7 mouse cellular contexts compared by ENCODE assay signal in the genomic region with DNA sequence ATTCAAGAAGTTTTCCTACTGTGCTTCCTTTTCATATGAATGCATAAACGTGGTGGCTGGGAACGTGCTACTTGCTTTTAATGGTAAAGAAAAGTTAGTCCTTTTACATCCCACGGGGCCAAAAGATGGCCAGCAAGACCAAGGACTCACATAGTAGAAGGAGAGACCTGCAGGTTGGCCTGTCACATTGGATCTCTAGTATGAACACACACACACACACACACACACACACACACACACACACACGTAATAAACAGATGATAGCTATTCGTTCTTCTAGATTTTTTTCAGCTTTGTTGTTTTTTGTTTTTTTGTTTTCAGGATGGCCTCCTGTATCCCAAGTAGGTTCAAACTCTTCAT. TPM values are rescaled to one million over a fixed set of nuclear protein-coding genes. Genes with fewer than 3 reads are reported as not detected.
A peak's percentile ranks its signal among the peaks of the same experiment; 100 is the strongest.
DNase-seq lines count a peak whose midpoint lies in the region; ATAC-seq lines count a peak whose summit lies in the region.

No protein-coding gene starts in this region.

- no peaks in the 10 kb centered on the region for H3K27me3 ChIP-seq in megakaryocyte, embryonic 14.5 days (replicated peaks)
- H3K27me3 ChIP-seq in forebrain, embryonic 11.5 days (ENCODE audit: control insufficient read depth, insufficient read depth, low read length): no peaks in the 10 kb centered on the region
- no peaks in the 10 kb centered on the region for H3K27me3 ChIP-seq in limb, embryonic 13.5 days
- no peaks in the 10 kb centered on the region for H3K27me3 ChIP-seq in stomach, embryonic 15.5 days (replicated peaks)

- WGBS in forebrain, embryonic 11.5 days: 44% methylated on average over 5 of the region's 5 CpGs
- WGBS in limb, embryonic 13.5 days: 48% methylated on average over 5 of the region's 5 CpGs
- 41% methylated on average over 5 of the region's 5 CpGs for WGBS in stomach, embryonic 15.5 days

- peak overlapping the region; percentile 84 for H3K4me2 ChIP-seq in forebrain, embryonic 11.5 days (ENCODE audit: low read depth, low read length, severe bottlenecking)
- peak overlapping the region; percentile 76 for H3K4me2 ChIP-seq in limb, embryonic 13.5 days (replicated peaks)
- peak overlapping the region; percentile 75 for H3K4me2 ChIP-seq in stomach, embryonic 15.5 days

- peak overlapping the region; percentile 96 for H3K9ac ChIP-seq in forebrain, embryonic 11.5 days (ENCODE audit: low read length)
- H3K9ac ChIP-seq in limb, embryonic 13.5 days: peak overlapping the region; percentile 90
- peak overlapping the region; percentile 87; the same call in 1 of the 2 replicates for H3K9ac ChIP-seq in stomach, embryonic 15.5 days

- peaks cover 28% of the 10 kb centered on the region for H3K4me1 ChIP-seq in megakaryocyte, embryonic 14.5 days
- H3K4me1 ChIP-seq in forebrain, embryonic 11.5 days (replicated peaks; ENCODE audit: control insufficient read depth, insufficient read depth, low read length): peaks cover 10% of the 10 kb centered on the region; the same call in 1 of the 2 replicates
- H3K4me1 ChIP-seq in limb, embryonic 13.5 days: peaks cover 13% of the 10 kb centered on the region
- H3K4me1 ChIP-seq in stomach, embryonic 15.5 days: no peaks in the 10 kb centered on the region

- H3K4me3 ChIP-seq in megakaryocyte, embryonic 14.5 days (replicated peaks): peak overlapping the region; percentile 98
- peak overlapping the region; percentile 84 for H3K4me3 ChIP-seq in forebrain, embryonic 11.5 days (ENCODE audit: low read depth, low read length)
- H3K4me3 ChIP-seq in limb, embryonic 13.5 days: peak overlapping the region; percentile 83
- H3K4me3 ChIP-seq in stomach, embryonic 15.5 days (replicated peaks): peak overlapping the region; percentile 84

- H3K27ac ChIP-seq in forebrain, embryonic 11.5 days (ENCODE audit: low read depth, low read length): 0 out of 2 replicates have a peak overlapping the region, but pooled peaks have one; percentile 57
- peak overlapping the region; percentile 22; the same call in 1 of the 2 replicates for H3K27ac ChIP-seq in limb, embryonic 13.5 days
- peak overlapping the region; percentile 72 for H3K27ac ChIP-seq in stomach, embryonic 15.5 days

- H3K36me3 ChIP-seq in megakaryocyte, embryonic 14.5 days (replicated peaks; ENCODE audit: low read length): peaks cover 63% of the 10 kb centered on the region
- no peaks in the 10 kb centered on the region; the same call in 1 of the 2 replicates for H3K36me3 ChIP-seq in forebrain, embryonic 11.5 days (ENCODE audit: control insufficient read depth, insufficient read depth, low read length)
- H3K36me3 ChIP-seq in limb, embryonic 13.5 days: peaks cover 53% of the 10 kb centered on the region
- peaks cover 22% of the 10 kb centered on the region for H3K36me3 ChIP-seq in stomach, embryonic 15.5 days

- no peak for ATAC-seq in megakaryocyte, adult 5-6 weeks (ENCODE audit: poor library complexity, severe bottlenecking)
- ATAC-seq in forebrain, embryonic 11.5 days (replicated peaks; ENCODE audit: low FRiP score): peak; percentile 44
- ATAC-seq in limb, embryonic 13.5 days (ENCODE audit: low FRiP score, low read depth): peak; percentile 16; the same call in 1 of the 2 replicates
- ATAC-seq in stomach, embryonic 15.5 days (ENCODE audit: insufficient read depth, low FRiP score, low read depth): no peak; the same call in 1 of the 2 replicates

- H3K9me3 ChIP-seq in megakaryocyte, embryonic 14.5 days: no peaks in the 10 kb centered on the region
- no peaks in the 10 kb centered on the region for H3K9me3 ChIP-seq in forebrain, embryonic 11.5 days (ENCODE audit: control insufficient read depth, low read length)
- no peaks in the 10 kb centered on the region for H3K9me3 ChIP-seq in limb, embryonic 13.5 days
- H3K9me3 ChIP-seq in stomach, embryonic 15.5 days: no peaks in the 10 kb centered on the region

- no peak for DNase-seq in forebrain, embryonic 11.5 days (ENCODE audit: low spot score)
- no peak for DNase-seq in ovary, postnatal 36 days (ENCODE audit: low spot score)
- no peak for DNase-seq in cerebellum, postnatal 4 days (ENCODE audit: low spot score in 2 of 2)

RNA-seq across cellular contexts. Expression of gene Vcpkmt, which starts 0.4 kb away (rescaled TPM):
- 7.0 TPM in 1 of 2 replicates, not detected in the other for polyA plus RNA-seq in megakaryocyte, embryonic 14.5 days (2012; ENCODE audit: insufficient read depth, low replicate concordance)
- total RNA-seq in megakaryocyte, adult 5-6 weeks (2015): 5.9 and 6.6 TPM in 2 replicates
- total RNA-seq in megakaryocyte, adult 5-6 weeks (2017): 5.6 and 6.6 TPM in 2 replicates
- polyA plus RNA-seq in forebrain, embryonic 11.5 days (2014; fragmentation: Nextera tagmentation; extraction: Ambion mirVana): 25.6 and 26.1 TPM in 2 replicates
- polyA plus RNA-seq in limb, embryonic 13.5 days (2015; fragmentation: Nextera tagmentation; extraction: Ambion mirVana): 32.1 and 34.0 TPM in 2 replicates
- 27.5 and 29.7 TPM in 2 replicates for polyA plus RNA-seq in stomach, embryonic 15.5 days (2015; fragmentation: Nextera tagmentation; extraction: Ambion mirVana)

Comparison
In these comparisons a context has a peak if more than half of its experiments do, and no peak if none do; other contexts are left out.
1. ATAC-seq: peak in forebrain, embryonic 11.5 days (single experiment) and limb, embryonic 13.5 days (single experiment); none in megakaryocyte, adult 5-6 weeks (single experiment) and stomach, embryonic 15.5 days (single experiment).
2. H3K27ac ChIP-seq: peak in every context shown above with its lines; median percentile 72 in stomach, embryonic 15.5 days; 57 in forebrain, embryonic 11.5 days; 22 in limb, embryonic 13.5 days.
3. Peak in every context shown above with its lines, with median percentiles within 50 percentile points of each other: H3K4me3 ChIP-seq, H3K4me2 ChIP-seq and H3K9ac ChIP-seq.